Mouse (Mus musculus) liver, embryonic 13.5 days (tissue): ENCODE data around the gene 4933411K16Rik. TPM values are rescaled to one million over a fixed set of nuclear protein-coding genes. Genes with fewer than 3 reads are reported as not detected.

Source experiments
- ATAC-seq: fragments of 200-750 bp; cut with Nextera tagmentation; 2 replicates; pipeline ENCODE4 v1.8.0; 2017; ENCODE audit warnings: low read depth, mild to moderate bottlenecking, moderate number of reproducible peaks, moderate library complexity
- DNase-seq: peaks from one replicate; pipeline ENCODE4 v3.0.0; 2022
- H3K27ac ChIP-seq: fragments of 300-500 bp; sonication (generic); 2 replicates; pipeline ENCODE4 v1.5.1; 2015; ENCODE audit warnings: moderate library complexity, mild to moderate bottlenecking, inconsistent platforms
- H3K27me3 ChIP-seq: fragments of 300-500 bp; sonication (generic); 2 replicates; pipeline ENCODE4 v1.6.1; 2015; ENCODE audit warnings: mild to moderate bottlenecking, inconsistent platforms
- H3K36me3 ChIP-seq: fragments of 300-500 bp; sonication (generic); 2 replicates; pipeline ENCODE4 v1.6.1; 2015; ENCODE audit warnings: mild to moderate bottlenecking, inconsistent platforms
- H3K4me1 ChIP-seq: fragments of 300-500 bp; sonication (generic); replicated peaks from 2 replicates; pipeline ENCODE4 v1.6.1; 2015; ENCODE audit warnings: inconsistent platforms
- H3K4me2 ChIP-seq: fragments of 300-500 bp; sonication (generic); 2 replicates; pipeline ENCODE4 v1.6.1; 2015; ENCODE audit warnings: inconsistent platforms, mild to moderate bottlenecking, moderate library complexity
- H3K4me3 ChIP-seq: fragments of 300-500 bp; sonication (generic); replicated peaks from 2 replicates; pipeline ENCODE4 v1.5.1; 2015; ENCODE audit warnings: mild to moderate bottlenecking, inconsistent platforms
- H3K9ac ChIP-seq: fragments of 300-500 bp; sonication (generic); 2 replicates; pipeline ENCODE4 v1.6.1; 2015; ENCODE audit warnings: mild to moderate bottlenecking, inconsistent platforms
- H3K9me3 ChIP-seq: fragments of 300-500 bp; sonication (generic); replicated peaks from 2 replicates; pipeline ENCODE4 v1.6.1; 2016; ENCODE audit warnings: inconsistent platforms
- WGBS: fragments of 180-500 bp; shearing (Covaris S2); methylation state at CpG from one replicate; pipeline ENCODE4 v1.1.7; 2015; ENCODE audit not compliant: insufficient replicate concordance; 5-methylcytosine and 5-hydroxymethylcytosine counted together
- polyA plus RNA-seq: library from polyadenylated mRNA; unstranded; fragments of >200 nt; fragmentation: Nextera tagmentation; extraction: Ambion mirVana; gene quantifications from 2 replicates; pipeline ENCODE4 v1.2.1, GENCODE M21; 2015

The 4933411K16Rik gene
- polyA plus RNA-seq, 1 experiment from 2014 or later: not detected

DNA sequence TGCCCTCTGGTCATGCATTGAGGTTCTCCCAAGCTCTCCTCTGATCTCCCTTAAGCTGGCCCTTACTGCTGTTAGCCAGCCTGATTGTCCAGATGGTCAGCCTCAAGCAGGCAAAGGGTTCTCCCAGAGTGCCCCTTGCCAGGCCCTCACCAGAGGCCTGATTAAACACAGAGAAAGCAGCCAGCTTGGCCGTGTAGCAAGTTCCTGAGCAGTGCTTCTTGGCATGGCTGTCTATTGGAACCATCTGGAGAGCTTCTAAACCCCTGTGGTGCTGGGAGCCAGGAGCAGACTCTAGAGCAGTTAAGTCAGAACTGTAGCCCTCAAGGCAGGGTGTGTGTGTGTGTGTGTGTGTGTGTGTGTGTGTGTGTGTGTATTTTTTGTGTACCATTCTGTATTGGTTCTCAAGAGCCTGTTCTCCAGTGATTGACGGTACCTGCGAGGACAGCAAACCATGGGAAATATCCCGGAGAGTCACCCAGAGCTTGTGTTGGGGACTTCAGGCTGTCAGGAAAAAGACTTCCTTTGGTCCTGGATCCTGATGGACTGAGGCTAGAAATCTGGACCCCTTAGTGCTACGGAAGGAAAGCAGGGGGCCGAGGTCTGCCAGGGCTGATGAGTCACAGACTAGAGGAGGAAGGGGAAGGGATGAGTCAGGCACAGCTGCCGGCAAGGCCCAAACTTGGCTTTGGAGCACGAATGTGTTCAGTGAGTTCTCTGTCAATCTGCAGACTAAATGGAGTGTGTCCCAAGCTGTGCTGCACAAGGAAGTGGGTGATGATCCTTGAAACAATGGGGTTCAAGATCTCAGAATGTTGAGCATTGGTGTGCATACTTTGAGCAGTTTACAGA lies 34.4 kb upstream of the 4933411K16Rik start:
- peaks cover 16% of the 10 kb centered on the region for H3K4me1 ChIP-seq
- DNase-seq (no peak), ATAC-seq (no peak)
- no peaks in the 10 kb centered on the region for H3K27me3 ChIP-seq
- no peak overlapping the region for H3K9ac ChIP-seq
- H3K27ac ChIP-seq: peak overlapping the region; percentile 12; the same call in 1 of the 2 replicates
- H3K36me3 ChIP-seq: no peaks in the 10 kb centered on the region
- H3K4me2 ChIP-seq: no peak overlapping the region
- 27% methylated on average over 8 of the region's 8 CpGs for WGBS
- no peak overlapping the region for H3K4me3 ChIP-seq
- H3K9me3 ChIP-seq: no peaks in the 10 kb centered on the region

- no peak overlapping the region for H3K9ac ChIP-seq
- no peak for ATAC-seq
- H3K27me3 ChIP-seq: no peaks in the 10 kb centered on the region
- 0 out of 2 replicates have a peak overlapping the region, but pooled peaks have one; percentile 19 for H3K27ac ChIP-seq
- peaks cover 16% of the 10 kb centered on the region for H3K4me1 ChIP-seq
- DNase-seq: no peak
- H3K9me3 ChIP-seq: no peaks in the 10 kb centered on the region
- 39% methylated on average over 4 of the region's 4 CpGs for WGBS
- no peaks in the 10 kb centered on the region for H3K36me3 ChIP-seq
- no peak overlapping the region for H3K4me3 ChIP-seq
- H3K4me2 ChIP-seq: no peak overlapping the region
These were observed 33.0 kb upstream of the 4933411K16Rik start for GRCm38 (mm10) chr19:42019011-42019522.

DNA sequence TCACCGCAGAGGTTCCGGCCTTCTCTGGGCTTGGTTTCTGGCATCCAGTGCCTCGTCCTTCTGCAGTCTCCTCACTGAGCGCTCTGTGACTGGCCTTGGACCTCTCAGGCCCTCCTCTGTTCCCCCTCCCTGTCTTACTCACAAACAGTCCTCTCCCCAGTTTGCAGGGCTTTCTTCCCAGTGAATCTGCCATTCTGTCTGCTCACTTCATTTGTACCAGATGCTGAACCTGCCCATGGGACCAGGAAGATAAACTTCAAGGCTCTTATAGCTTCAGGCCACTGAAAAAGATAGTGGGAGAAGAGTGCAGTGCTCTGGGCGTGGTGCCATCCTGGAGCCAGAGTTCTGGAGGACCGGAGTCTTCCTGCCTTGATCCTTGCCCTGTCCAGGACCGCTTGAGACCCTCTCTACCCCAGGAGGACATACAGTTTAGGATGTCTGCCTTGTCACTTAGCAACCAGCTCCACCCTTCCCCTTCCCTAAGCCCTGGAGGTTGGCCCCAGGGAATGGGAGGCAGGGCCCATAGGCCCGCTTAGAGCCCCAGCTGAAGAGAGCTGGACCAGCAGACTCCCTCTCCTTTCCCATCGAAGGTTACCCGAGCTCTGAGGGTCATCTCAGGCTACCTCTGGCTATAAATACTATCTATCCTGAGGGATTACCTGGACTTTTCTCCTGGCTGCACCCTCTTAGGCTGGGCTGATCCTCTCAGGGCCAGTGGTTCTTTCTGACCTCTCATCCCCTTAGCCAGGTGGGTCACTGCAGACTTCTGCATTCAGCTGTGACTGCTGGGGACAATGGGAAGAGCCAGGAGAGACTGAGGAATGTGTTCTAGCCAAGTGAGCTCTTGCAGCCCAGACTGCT lies 30.1 kb upstream of the 4933411K16Rik start:
- WGBS: 67% methylated on average over 10 of the region's 10 CpGs
- Histone ChIP-seq H3K36me3 (no peaks in the 10 kb centered on the region), H3K27ac (no peak overlapping the region), H3K27me3 (no peaks in the 10 kb centered on the region), H3K9ac (no peak overlapping the region), H3K4me1 (peaks cover 14% of the 10 kb centered on the region), H3K9me3 (no peaks in the 10 kb centered on the region), H3K4me3 (no peak overlapping the region), H3K4me2 (no peak overlapping the region)
- DNase-seq (no peak), ATAC-seq (no peak)

DNA sequence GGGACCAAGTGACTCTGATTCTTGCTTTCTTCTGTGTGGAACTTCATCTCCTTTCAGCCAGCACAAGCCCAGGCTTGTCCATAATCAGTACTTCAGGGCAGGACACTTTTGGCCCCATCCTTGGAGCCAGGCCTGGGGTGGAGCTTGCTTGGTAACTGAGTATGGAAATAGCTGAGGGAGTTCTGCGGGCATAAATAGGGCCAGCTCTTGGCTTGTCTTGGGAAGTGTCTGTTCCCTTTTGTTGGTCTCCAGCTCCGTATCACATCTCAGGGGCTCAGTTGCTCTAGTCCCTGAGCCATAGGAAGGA lies 29.6 kb upstream of the 4933411K16Rik start:
- ATAC-seq: no peak
- no peaks in the 10 kb centered on the region for H3K36me3 ChIP-seq

GRCm38 (mm10) chr19:42026158-42026557 lies 25.9 kb upstream of the 4933411K16Rik start:
- Histone ChIP-seq H3K9me3 (no peaks in the 10 kb centered on the region), H3K27ac (no peak overlapping the region), H3K4me2 (no peak overlapping the region), H3K4me1 (no peaks in the 10 kb centered on the region), H3K27me3 (no peaks in the 10 kb centered on the region), H3K4me3 (no peak overlapping the region), H3K36me3 (no peaks in the 10 kb centered on the region), H3K9ac (no peak overlapping the region)
- ATAC-seq: peak; percentile 48; the same call in 1 of the 2 replicates
- peak; percentile 50 for DNase-seq
- under 1% methylated on average over 5 of the region's 5 CpGs for WGBS

More for the DNA sequence above, 29.6 kb upstream of the 4933411K16Rik start:
- no peak overlapping the region for H3K4me2 ChIP-seq
- no peak overlapping the region for H3K9ac ChIP-seq
- no peak overlapping the region for H3K27ac ChIP-seq
- no peak for DNase-seq
- no peaks in the 10 kb centered on the region for H3K9me3 ChIP-seq
- peaks cover 14% of the 10 kb centered on the region for H3K4me1 ChIP-seq
- H3K27me3 ChIP-seq: no peaks in the 10 kb centered on the region
- H3K4me3 ChIP-seq: no peak overlapping the region
- 62% methylated on average over 2 of the region's 2 CpGs for WGBS

DNA sequence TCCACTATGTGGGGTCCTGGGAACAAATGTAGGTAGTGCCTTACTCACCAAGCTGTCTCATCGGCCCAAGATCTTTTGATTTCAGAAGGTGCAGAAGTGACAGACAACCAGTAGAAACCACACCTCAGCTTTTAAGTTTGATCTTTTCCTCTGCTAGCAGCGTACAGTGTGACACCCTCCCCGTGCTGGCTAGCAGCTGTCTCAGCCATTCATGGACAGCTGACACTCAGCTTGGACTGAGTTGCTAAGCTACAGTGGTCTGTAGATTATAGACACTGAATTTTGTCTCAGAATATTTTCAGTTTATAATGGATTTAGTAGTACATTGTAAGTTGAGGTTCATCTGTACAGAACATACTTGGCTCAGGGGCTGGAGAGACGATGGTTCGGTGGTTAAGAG lies 20.9 kb upstream of the 4933411K16Rik start:
- Histone ChIP-seq H3K4me2 (no peak overlapping the region), H3K4me3 (no peak overlapping the region), H3K4me1 (peaks cover 5% of the 10 kb centered on the region; the same call in 1 of the 2 replicates), H3K9ac (no peak overlapping the region), H3K9me3 (no peaks in the 10 kb centered on the region), H3K36me3 (no peaks in the 10 kb centered on the region), H3K27me3 (no peaks in the 10 kb centered on the region), H3K27ac (no peak overlapping the region)
- 68% methylated on average over 5 of the region's 5 CpGs for WGBS
- DNase-seq (no peak), ATAC-seq (no peak)

DNA sequence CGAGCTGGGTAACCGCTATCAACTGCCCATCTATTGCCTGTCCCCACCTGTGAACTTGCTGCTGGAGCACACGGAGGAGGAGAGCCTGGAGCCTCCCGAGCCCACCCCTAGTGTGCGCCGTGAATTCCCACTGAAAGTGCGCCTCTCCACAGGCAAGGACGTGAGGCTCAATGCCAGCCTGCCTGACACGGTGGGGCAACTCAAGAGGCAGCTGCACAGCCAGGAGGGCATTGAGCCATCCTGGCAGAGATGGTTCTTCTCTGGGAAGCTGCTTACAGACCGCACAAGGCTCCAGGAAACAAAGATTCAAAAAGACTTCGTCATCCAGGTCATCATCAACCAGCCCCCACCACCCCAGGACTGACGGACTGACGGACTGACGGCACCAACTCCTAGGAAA lies 18.4 kb upstream of the 4933411K16Rik start:
- no peak overlapping the region for H3K27ac ChIP-seq

GRCm38 (mm10) chr19:42034146-42034775 lies 17.8 kb upstream of the 4933411K16Rik start:
- Histone ChIP-seq H3K9me3 (no peaks in the 10 kb centered on the region), H3K4me1 (peaks cover 5% of the 10 kb centered on the region; the same call in 1 of the 2 replicates), H3K27ac (no peak overlapping the region), H3K4me3 (no peak overlapping the region), H3K36me3 (no peaks in the 10 kb centered on the region), H3K9ac (no peak overlapping the region), H3K4me2 (no peak overlapping the region), H3K27me3 (0 out of 2 replicates have a peak, but pooled peaks cover 6% of the 10 kb centered on the region)
- ATAC-seq: no peak; the same call in 1 of the 2 replicates
- 49% methylated on average over 9 of the region's 9 CpGs for WGBS
- no peak for DNase-seq

More for the DNA sequence above, 18.4 kb upstream of the 4933411K16Rik start:
- ATAC-seq: no peak
- H3K9ac ChIP-seq: no peak overlapping the region
- H3K4me2 ChIP-seq: no peak overlapping the region
- no peak for DNase-seq
- H3K4me3 ChIP-seq: no peak overlapping the region
- H3K4me1 ChIP-seq: peaks cover 5% of the 10 kb centered on the region; the same call in 1 of the 2 replicates
- H3K27me3 ChIP-seq: 0 out of 2 replicates have a peak, but pooled peaks cover 6% of the 10 kb centered on the region
- no peaks in the 10 kb centered on the region for H3K36me3 ChIP-seq
- H3K9me3 ChIP-seq: no peaks in the 10 kb centered on the region
- 80% methylated on average over 14 of the region's 14 CpGs for WGBS

- Histone ChIP-seq H3K9ac (no peak overlapping the region), H3K36me3 (no peaks in the 10 kb centered on the region), H3K4me3 (no peak overlapping the region), H3K4me1 (peaks cover 5% of the 10 kb centered on the region; the same call in 1 of the 2 replicates), H3K9me3 (no peaks in the 10 kb centered on the region), H3K4me2 (no peak overlapping the region), H3K27ac (no peak overlapping the region), H3K27me3 (peaks cover 8% of the 10 kb centered on the region; the same call in 1 of the 2 replicates)
- 58% methylated on average over 11 of the region's 11 CpGs for WGBS
- DNase-seq: no peak
- peak; percentile 7; the same call in 1 of the 2 replicates for ATAC-seq
These were observed 17.1 kb upstream of the 4933411K16Rik start for GRCm38 (mm10) chr19:42034881-42035455.

- Histone ChIP-seq H3K9me3 (no peaks in the 10 kb centered on the region), H3K4me3 (no peak within 1 kb of the TSS), H3K27me3 (peaks cover 14% of the 10 kb centered on the region; the same call in 1 of the 2 replicates), H3K36me3 (no peaks in the 10 kb centered on the region), H3K4me1 (peaks cover 5% of the 10 kb centered on the region; the same call in 1 of the 2 replicates), H3K9ac (no peak within 1 kb of the TSS), H3K27ac (no peak within 1 kb of the TSS), H3K4me2 (no peak within 1 kb of the TSS)
- ATAC-seq (peak; percentile 47), DNase-seq (peak; percentile 35)
- 65% methylated on average over 19 of the region's 19 CpGs for WGBS
These were observed 16.4 kb upstream of the 4933411K16Rik start, which contains the start of gene Ankrd2 for GRCm38 (mm10) chr19:42035456-42036248. Gene Ankrd2, plus strand, starts transcription at chr19:42036000.
